Mouse (Mus musculus) small intestine, adult 2 months (tissue): Measurements from ENCODE around the gene Cep70.

Experiments used
- CTCF ChIP-seq: fragments of 200-500 bp; IDR thresholded peaks from 2 replicates; pipeline ENCODE4 v1.5.1; 2012; ENCODE audit warnings: low read depth, mild to moderate bottlenecking, control low read depth, inconsistent platforms, low read length, moderate library complexity, mixed read lengths; ENCODE audit not compliant: insufficient replicate concordance, insufficient read length; ENCODE audit errors: extremely low read depth
- POLR2A ChIP-seq: fragments of 200-500 bp; IDR thresholded peaks from 2 replicates; pipeline ENCODE4 v1.6.1; 2012; ENCODE audit warnings: low read depth, mild to moderate bottlenecking, control low read depth, inconsistent platforms, low read length, moderate library complexity

GRCm38 (mm10) chr9:99221636-99222035, 21.5 kb upstream of the Cep70 start:
- TF ChIP-seq CTCF (no peak), POLR2A (no peak)
